Mouse (Mus musculus) ES-E14 (cell line): ENCODE data around the gene Myt1l.

Experiments used
- HCFC1 ChIP-seq: IDR thresholded peaks from 2 replicates; pipeline ENCODE4 v1.6.1; 2012; ENCODE audit warnings: low read length, inconsistent platforms, borderline replicate concordance; ENCODE audit not compliant: insufficient read depth
- MAFK ChIP-seq: IDR thresholded peaks from 2 replicates; pipeline ENCODE4 v1.6.1; 2014; ENCODE audit warnings: mild to moderate bottlenecking, low read depth, low read length, inconsistent platforms; ENCODE audit not compliant: insufficient read depth
- ZC3H11A ChIP-seq: IDR thresholded peaks from 2 replicates; pipeline ENCODE4 v1.6.1; 2012; ENCODE audit warnings: low read depth, mild to moderate bottlenecking, inconsistent platforms, low read length, borderline replicate concordance
- ZNF384 ChIP-seq: IDR thresholded peaks from 2 replicates; pipeline ENCODE4 v1.6.1; 2012; ENCODE audit warnings: low read depth, low read length, inconsistent platforms

GRCm38 (mm10) chr12:29528031-29528771 lies at the start of gene Myt1l:
- no peak for TF ChIP-seq MAFK
- no peak for TF ChIP-seq ZNF384
- no peak for TF ChIP-seq HCFC1
- no peak for TF ChIP-seq ZC3H11A
